In genomic region chr6:4600658-4601296, GRCm38 (mm10) we compare ENCODE assay signal across 7 mouse cellular contexts. TPM values are rescaled to one million over a fixed set of nuclear protein-coding genes. Genes with fewer than 3 reads are reported as not detected.
DNase-seq lines count a peak whose midpoint lies in the region; ATAC-seq lines count a peak whose summit lies in the region.

Gene Casd1 (plus strand): TSS chr6:4600839.

- WGBS in limb, embryonic 10.5 days, result under 1% methylated on average over 64 of the region's 64 CpGs
- under 1% methylated on average over 47 of the region's 64 CpGs for WGBS in midbrain, embryonic 12.5 days

- peak within 1 kb of the TSS; percentile 92 for H3K9ac ChIP-seq in midbrain, embryonic 12.5 days (replicated peaks)

- H3K27ac ChIP-seq in limb, embryonic 10.5 days, result peak within 1 kb of the TSS; percentile 99
- H3K27ac ChIP-seq in midbrain, embryonic 12.5 days (replicated peaks), result peak within 1 kb of the TSS; percentile 95

- H3K9me3 ChIP-seq in limb, embryonic 10.5 days (replicated peaks), result no peaks in the 10 kb centered on the region
- no peaks in the 10 kb centered on the region for H3K9me3 ChIP-seq in midbrain, embryonic 12.5 days

- H3K27me3 ChIP-seq in limb, embryonic 10.5 days (ENCODE audit: low read depth, poor library complexity, severe bottlenecking), result no peaks in the 10 kb centered on the region
- H3K27me3 ChIP-seq in midbrain, embryonic 12.5 days, result no peaks in the 10 kb centered on the region

- peak; percentile 65 to 76 for DNase-seq in adrenal gland, adult 18-20 months (ENCODE audit: low spot score in 2 of 2)
- peak; percentile 84 for DNase-seq in embryo, embryonic 10 days (ENCODE audit: low spot score)
- peak; percentile 56 for DNase-seq in gastrocnemius, postnatal 14 days
- DNase-seq in limb, embryonic 10.5 days (ENCODE audit: low spot score), result peak; percentile 84
- DNase-seq in spleen, adult 12 weeks (ENCODE audit: low spot score), result peak; percentile 38

- H3K4me1 ChIP-seq in limb, embryonic 10.5 days, result peaks cover 64% of the 10 kb centered on the region
- H3K4me1 ChIP-seq in midbrain, embryonic 12.5 days, result peaks cover 25% of the 10 kb centered on the region

- ATAC-seq in inflammation-experienced regulatory T-cells, adult 6 months, result peak; percentile 75
- ATAC-seq in midbrain, embryonic 12.5 days (ENCODE audit: low FRiP score, low read depth), result peak; percentile 91

- peak within 1 kb of the TSS; percentile 90 for H3K4me2 ChIP-seq in midbrain, embryonic 12.5 days (replicated peaks)

- H3K36me3 ChIP-seq in limb, embryonic 10.5 days, result no peaks in the 10 kb centered on the region
- H3K36me3 ChIP-seq in midbrain, embryonic 12.5 days, result no peaks in the 10 kb centered on the region

- intact Hi-C loops in gastrocnemius, postnatal 14 days (cut with DNase I; ENCODE audit: low total_unique reads), result no loop called here

- H3K4me3 ChIP-seq in limb, embryonic 10.5 days, result peak within 1 kb of the TSS; percentile 84
- H3K4me3 ChIP-seq in midbrain, embryonic 12.5 days, result peak within 1 kb of the TSS; percentile 73

RNA-seq across cellular contexts. Expression of gene Casd1, which starts in this region (rescaled TPM):
- 10 to 100 TPM; 21.3 to 30.9 TPM for total RNA-seq in adrenal gland, adult 18-20 months (2021)
- 10 to 100 TPM; 18.3 to 18.4 TPM for total RNA-seq in gastrocnemius, postnatal 14 days (2021)
- polyA plus RNA-seq in inflammation-experienced regulatory T-cells, adult 6 months (2017; shearing (Covaris generic)), result 10 to 100 TPM in 2 of 3 experiments, 1 to 10 TPM in 1; 5.5 to 10.5 (median 10.3) TPM
- polyA plus RNA-seq in limb, embryonic 10.5 days (2016; fragmentation: Nextera tagmentation; extraction: Ambion mirVana), result 84.3 and 89.6 TPM in 2 replicates
- 41.1 and 41.5 TPM in 2 replicates for polyA plus RNA-seq in midbrain, embryonic 12.5 days (2016; fragmentation: Nextera tagmentation; extraction: Ambion mirVana)

Comparison
In these comparisons a context has a peak if more than half of its experiments do, and no peak if none do; other contexts are left out.
1. Peak in every context shown above with its lines: DNase-seq, ATAC-seq, H3K4me3 ChIP-seq and H3K27ac ChIP-seq.